Mouse (Mus musculus): ENCODE data around the gene Stat4. TPM values are rescaled to one million over a fixed set of nuclear protein-coding genes. Genes with fewer than 3 reads are reported as not detected.
"Not testable (repeated sequence)": the region's sequence is repeated elsewhere in the genome, so short reads cannot be mapped to it uniquely, and the experiment has no call there.

The Stat4 gene
- total RNA-seq, 4 experiments from 2014 or later, result 2.6 to 3.4 (median 2.9) TPM

DNA sequence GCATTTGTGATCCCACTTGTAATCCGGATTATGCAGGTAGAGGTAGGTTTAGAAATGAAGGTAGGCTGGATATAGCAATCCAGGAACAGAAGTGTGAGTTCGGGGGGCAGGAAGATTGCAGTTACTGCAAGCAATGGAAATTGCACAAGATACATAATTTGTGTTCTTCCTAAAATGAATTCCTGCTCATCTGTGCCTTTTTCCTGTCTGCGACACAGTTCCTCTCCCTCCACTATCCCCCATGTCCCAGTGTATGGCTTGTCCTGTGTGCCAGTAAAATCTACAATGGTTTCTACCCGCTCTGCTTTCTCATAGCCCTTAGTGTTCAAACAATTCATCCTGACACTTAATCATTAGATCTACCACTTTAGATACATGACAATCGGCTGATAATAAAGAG lies 41.7 kb downstream of the Stat4 start:
- DNase-seq (ENCODE audit: low spot score in 2 of 2), result no peak

DNA sequence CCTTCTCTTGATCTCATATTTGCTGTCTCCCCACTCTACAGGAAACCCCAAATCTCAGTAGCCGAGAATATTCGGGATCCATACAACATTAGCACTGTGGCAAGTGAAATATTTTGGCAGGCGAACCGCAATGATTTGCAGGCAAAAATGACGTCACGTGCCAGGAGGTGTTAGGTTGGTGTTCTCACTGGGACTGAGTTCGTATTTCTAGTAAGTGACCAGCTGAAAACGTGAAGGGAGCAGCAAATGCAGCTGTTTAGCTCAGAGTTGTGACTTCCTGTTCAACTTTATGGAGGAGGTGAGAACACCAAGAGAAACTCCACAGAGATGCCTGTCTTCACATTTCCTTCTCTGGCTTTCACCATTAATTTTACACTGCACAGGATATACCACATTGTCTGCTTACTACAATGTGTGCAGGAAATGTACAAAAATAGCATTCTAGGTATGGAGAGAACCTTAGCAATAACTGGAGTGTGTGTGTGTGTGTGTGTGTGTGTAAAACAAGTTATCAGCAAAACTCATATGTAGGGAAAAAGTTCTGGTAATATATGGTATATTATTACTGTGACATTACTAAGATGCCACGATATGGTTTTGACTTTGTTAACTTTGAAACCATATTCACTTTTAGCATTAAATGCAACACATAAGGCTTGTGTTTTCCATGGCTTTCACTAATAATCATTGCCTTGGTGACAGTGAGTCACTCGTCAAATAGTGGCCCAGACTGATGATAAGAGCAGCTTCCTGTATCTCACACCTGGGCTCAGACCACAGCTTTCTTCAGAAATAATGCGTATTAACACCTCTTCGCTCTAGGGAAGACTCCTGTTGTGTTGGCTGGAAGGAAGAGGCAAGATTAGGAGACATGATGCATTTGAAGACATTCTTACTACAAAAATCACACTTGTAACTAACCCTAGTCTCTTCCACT lies 48.1 kb downstream of the Stat4 start:
- no peak for DNase-seq (ENCODE audit: low spot score in 2 of 2)

DNA sequence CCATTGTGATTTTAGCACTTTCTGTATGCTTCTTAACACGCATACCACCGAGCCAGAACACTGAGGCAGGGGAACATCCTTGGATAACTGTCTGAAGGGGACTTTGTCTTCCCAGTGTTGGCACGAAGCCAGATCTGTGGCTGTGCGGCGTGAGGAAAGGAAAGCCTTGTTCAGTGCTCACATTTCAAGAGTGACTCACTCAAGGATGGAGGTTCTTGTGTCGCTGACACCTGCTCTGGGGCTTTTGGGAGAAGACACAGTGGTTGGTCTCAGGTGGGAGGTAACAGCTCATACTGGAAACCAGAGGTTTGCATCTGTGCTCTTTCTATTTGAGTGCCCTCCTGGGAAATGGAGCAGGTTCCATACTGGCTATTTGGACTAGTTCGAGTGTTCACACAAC lies 52.2 kb downstream of the Stat4 start:
- DNase-seq (ENCODE audit: low spot score in 2 of 2), result no peak

DNA sequence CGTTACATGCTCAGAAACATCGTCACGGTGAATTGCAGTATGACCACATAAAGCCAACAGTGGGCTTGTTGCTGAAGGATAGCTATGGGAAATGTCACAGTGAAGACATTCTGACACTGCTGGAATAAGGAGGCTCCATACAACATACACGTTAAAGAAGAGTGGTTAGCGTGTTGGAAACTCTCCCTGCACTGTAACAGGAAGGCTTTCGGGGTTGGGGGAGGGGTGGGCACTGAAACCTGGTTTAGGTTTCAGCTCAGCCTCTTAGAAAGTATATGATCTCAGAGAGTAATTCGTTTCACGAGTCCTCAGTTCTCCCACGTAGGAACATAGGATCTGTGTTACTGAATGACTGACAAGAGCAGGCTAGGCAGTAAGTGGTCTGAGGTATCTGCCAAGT lies 52.7 kb downstream of the Stat4 start:
- no peak for DNase-seq (ENCODE audit: low spot score in 2 of 2)

DNA sequence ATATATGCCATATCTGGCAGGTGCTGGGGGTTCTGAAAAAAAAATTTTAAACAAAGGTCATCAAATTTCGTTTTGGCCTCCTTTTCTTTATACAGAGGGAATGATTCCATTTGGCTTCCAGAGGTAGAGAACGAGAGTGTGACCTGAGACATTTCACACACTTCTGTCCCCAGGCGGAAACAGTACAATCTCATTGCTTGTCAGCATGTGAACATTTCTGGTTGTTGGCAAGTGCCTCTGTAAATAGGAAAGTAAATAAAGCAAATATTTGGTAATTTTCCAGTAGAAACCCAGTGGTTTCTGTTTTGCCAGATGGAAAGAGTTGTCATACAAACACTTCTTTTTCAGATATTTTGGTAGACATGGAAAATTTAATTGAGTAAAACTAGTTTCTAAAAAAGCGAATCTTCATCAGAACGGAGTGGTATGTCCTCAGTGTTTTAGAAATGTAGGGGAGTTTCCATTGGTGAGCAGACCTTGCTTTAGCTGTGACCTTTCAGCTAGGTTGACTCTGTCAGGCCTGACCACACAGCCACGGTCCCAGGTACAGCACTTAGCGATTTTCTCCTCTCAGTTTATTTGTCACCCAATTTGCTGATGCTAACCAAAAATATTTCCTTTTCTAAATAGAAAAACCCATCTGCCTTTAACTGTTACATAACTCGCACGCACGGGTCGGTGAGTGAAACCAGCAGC lies 53.6 kb downstream of the Stat4 start:
- no peak for DNase-seq (ENCODE audit: low spot score in 2 of 2)

DNA sequence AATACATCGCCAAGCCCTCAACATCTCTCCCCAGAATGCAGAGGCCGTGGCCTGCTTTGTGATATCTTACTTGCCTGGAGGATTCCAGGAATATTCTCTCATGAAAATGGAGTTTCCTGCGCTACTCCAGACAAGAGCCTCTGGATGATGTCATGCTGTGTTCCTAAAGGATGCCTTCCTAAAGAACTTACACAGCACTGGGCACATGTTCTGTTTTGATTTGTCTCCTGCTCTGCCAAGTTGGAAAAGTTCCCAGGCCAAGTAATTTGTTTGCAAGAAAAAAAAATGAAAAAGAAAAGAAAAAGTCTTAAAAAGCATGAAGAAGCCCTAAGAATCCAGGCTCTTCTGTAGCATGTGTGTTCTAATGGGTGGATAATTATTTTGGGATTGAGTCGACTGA lies 56.2 kb downstream of the Stat4 start:
- DNase-seq (ENCODE audit: low spot score in 2 of 2), result no peak

DNA sequence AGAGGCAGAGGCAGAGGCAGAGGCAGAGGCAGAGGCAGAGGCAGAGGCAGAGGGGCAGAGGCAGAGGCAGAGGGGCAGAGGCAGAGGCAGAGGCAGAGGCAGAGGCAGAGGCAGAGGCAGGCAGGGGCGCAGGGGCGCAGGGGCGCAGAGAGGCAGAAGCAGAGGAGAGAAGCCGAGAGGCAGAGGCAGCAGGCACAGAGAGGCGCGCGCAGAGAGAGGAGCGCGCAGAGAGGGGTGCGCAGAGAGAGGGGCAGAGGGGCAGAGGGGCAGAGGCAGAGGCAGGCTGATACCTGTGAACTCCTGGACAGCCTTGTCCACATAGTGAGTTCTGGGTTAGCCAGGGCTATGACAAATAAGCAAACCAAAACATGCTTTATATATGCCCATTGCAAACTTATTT lies 59.9 kb downstream of the Stat4 start:
- not testable (repeated sequence) for DNase-seq (ENCODE audit: low spot score in 2 of 2)

DNA sequence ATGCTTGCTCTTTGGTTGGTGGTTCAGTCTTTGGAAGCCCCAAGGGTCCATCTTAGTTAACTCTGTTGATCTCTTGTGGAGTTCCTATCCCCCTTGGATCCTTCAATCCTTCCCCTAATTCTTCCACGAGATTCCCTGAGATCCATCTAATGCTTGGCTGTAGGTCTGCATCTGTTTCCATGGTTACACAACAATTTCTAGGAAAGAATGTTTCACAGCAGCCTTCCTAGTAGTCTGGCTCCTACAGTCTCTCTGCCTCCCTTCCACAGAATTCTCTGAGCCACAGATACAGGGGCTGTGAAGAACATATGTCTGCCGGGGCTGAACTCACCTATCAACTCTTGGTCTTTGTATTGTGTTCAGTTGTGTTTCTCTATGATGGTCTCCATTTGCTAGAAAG lies 61.8 kb downstream of the Stat4 start:
- DNase-seq (ENCODE audit: low spot score in 2 of 2), result no peak

DNA sequence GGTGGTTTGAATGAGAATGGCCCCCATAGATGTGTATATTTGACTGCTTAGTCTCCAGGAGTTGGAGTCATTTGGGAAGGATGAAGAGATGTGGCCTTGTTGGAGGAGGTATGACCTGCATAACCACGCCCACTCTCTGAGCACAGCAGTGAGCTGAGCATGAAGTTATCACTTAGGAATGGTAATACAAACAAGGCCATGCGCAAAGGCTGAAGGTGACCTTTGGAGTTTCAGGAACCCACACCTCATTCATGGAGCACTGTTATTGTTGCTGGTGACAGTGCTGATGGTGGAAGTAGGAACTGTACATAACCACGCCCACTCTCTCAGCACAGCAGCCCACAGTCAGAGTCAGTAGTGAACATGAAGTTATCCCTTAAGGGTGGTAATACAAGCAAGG lies 62.9 kb downstream of the Stat4 start:
- no peak for DNase-seq (ENCODE audit: low spot score in 2 of 2)

DNA sequence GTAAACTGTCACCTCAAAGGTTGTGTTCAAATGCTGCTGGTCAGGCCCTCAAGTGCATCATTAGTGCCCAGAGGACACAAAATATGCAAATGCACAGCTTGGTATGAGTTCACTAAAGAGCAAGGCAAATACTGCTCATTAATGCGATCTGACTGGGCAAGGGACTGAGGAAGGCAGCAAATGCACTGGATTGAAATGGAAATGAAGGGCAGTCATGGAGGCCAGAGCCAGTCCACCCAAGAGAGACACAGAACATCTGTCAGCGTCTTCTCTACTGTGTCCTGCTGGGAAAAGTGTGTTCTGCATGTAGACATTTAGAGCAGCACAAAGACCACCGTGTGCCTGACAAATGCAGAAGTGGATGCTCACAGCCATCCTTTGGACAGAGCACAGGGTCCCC lies 64.6 kb downstream of the Stat4 start:
- no peak for DNase-seq (ENCODE audit: low spot score in 2 of 2)

DNA sequence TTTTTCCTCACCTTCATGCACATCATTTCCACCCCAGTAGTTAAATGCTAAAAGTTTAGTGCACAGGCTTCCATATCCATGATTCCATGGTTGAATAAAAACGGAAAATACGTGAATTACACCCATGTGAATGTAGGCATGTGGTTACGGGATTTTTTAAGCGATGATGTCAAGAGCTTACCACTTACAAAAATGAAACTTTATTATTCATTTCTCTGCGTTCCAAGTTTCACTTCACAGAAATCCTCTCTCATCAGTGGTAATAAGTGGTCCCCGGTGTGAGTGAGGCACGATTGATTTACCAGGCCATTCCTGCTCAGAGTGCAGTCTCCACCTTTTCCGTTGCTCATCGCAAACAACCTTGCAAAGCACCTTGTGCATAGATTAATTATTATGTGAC lies 66.0 kb downstream of the Stat4 start:
- DNase-seq (ENCODE audit: low spot score in 2 of 2), result no peak

DNA sequence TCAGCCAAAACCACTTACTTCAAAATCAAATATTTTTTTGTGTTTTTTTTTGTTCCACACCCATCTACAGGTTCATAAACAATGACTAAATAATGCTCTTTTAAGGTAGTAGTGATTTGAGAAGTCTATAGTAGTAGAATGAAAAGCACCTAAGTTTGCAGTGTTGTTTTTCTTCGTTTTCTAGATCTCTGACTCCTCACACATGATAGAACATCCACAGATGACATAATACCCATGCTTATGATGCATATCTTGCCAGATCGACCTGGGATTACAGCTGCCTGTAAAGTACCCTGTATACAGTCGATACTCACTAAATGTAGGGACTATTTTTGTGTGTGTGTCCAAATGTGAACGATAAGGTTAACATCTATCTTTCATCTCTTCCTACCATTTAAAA lies 69.0 kb downstream of the Stat4 start:
- DNase-seq (ENCODE audit: low spot score in 2 of 2), result no peak

DNA sequence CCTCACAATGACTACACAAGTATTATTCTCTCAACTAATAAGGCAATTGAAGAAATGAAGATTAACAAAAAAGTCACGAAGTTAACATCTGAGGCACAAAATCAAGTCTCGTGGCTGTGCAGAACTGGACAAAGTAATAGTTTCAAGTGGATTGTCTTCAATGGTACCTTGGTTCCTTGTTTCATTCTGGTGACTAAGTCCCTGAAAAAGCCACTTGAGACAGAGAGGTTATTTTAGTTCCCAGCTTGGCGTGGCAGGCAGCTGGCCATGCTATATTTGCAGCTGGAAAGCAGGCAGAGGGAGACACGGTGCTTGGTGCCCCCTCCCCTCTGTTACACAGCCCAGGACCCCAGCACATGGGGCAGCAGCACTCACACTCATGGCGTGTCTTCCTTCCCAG lies 70.2 kb downstream of the Stat4 start:
- no peak for DNase-seq (ENCODE audit: low spot score in 2 of 2)

DNA sequence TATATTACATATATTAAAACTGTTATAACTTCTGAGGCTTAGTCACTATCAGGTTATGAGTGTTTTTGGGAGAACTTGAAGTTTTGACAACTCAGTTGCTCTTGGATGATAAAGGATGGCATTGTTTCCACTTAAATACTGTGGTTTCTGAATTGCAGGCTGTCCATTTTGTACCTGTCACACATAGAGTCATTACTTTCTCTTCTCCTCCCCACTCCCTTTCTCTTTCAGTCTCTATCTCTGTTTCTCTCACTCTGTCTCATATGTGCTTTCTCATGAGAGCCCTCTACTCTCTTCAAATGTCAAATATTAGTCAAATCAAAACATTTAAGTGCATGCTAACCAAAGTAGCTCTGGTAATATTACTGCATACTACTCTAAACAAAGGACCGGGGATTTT lies 79.3 kb downstream of the Stat4 start:
- DNase-seq (ENCODE audit: low spot score in 2 of 2), result no peak

DNA sequence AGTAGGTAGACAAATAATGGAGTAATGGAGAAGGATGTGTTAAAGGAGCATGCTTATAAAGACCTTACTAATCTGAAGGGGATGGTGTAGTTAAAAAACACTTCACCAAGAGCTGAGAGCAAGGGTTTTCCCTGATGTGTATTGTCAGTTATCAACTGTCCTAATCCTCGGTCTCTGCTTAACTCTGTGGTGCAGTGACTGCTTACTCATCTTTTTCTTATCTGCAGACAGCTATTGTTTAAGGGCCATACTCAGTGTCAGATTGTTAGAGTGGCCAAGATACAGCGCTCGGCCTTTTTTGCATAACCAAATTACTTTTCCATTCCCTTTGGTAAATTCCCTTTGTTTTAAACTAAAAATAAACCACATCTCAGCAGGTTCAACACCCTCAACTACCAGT lies 79.7 kb downstream of the Stat4 start:
- DNase-seq (ENCODE audit: low spot score in 2 of 2), result no peak

DNA sequence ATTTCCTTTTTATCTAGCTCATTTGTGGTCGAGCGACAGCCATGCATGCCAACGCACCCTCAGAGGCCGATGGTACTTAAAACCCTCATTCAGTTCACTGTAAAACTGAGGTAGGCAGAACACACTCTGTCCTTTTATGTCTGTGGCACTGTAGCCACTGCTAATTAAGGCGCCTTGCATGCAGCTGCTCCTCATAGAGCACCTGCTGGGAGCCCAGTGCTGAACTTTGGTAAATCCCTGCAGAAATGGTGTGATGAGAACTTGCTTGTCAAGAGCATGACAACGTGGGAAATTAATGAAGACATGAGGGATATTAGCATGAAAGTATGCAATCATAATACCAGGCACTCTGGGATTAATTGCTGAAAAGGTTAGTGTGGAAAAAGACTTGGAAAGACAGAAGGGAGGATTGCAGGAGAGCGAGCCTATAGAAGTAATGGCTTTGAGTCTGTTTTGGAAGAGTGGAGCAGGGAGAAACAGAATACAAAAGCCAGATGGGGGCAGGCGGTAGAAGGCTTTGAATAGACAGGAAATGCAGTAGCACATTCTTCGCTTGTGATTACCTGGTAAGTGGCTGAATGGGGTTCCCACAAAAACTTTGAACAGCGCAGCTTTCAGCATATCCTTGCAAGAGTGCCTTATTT lies 92.9 kb downstream of the Stat4 start:
- DNase-seq (ENCODE audit: low spot score in 2 of 2), result no peak

DNA sequence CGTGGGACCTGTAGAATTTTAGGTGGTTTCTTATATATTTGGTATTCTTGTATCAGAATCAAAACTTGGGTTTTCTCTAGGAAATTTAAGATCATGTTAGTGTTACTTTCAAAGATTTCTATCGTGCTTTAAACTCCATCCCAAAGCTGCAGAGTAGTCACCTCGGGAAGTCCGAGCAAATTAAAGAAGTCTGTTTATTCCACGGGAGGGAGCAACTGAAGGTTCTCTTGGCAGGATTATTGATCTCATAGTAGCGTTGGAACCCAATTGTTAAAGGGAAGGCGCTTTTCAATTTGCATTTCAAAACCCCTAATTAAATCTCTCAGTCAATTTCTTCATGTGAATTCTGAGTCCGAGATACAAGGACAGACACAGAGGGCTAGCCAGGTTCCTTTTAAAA lies 93.4 kb downstream of the Stat4 start:
- no peak for DNase-seq (ENCODE audit: low spot score in 2 of 2)

DNA sequence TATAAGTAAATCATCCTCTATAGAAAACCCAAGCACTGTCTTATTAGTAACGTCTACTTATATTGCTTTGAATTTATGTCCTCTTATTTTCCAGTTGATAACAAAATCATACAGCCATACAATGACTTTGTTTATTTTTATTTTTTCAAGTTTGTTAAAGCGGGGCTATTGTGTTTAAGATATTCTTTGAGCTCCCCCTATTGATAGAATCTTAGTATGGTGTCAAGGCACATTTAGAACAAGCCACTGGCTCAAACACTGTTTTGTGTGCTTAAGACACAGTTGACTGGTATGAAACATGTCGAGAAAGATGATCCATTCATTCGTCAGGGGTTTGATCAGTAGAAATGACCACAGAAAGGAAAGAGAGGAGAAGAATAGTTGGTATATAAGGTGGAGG lies 99.3 kb downstream of the Stat4 start:
- no peak for DNase-seq (ENCODE audit: low spot score in 2 of 2)

DNA sequence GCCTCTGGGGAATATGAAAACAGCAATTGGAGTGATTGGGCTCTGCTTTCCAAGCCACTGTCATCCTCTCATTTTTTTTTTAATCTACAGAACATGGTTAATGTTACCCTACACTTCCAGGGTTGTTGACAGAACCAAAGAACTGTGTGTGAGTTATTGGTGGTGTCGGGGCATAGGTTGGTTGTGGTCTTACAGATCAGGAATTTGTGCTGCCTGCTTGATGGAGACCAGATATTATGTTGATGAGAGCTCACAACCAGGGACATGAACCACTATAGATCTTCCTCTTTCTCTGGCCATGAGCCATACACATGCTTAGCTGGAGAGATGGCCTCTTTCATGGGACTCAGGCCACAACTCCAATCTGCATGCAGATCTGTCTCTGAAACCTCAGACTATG lies 100.2 kb downstream of the Stat4 start:
- no peak for DNase-seq (ENCODE audit: low spot score in 2 of 2)

DNA sequence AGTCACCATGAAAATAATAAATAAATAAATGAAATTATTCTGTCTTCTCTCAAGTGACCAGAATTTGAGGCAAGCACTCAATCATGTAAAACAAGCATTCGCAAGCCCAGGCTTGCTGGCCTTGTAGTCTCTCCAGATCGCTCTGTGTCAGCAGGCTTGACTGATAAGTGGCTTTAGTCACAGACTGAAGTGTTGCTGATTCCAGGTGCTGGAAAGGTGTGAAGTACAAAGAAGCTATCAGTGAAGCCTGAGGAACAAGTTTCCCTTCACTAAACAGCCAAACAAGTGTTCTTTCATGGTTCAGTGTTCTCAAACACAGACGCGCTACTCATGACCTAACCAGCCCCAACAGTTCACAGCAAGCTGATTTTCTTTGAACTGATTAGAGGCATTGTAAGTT lies 101.7 kb downstream of the Stat4 start:
- DNase-seq (ENCODE audit: low spot score in 2 of 2), result no peak

DNA sequence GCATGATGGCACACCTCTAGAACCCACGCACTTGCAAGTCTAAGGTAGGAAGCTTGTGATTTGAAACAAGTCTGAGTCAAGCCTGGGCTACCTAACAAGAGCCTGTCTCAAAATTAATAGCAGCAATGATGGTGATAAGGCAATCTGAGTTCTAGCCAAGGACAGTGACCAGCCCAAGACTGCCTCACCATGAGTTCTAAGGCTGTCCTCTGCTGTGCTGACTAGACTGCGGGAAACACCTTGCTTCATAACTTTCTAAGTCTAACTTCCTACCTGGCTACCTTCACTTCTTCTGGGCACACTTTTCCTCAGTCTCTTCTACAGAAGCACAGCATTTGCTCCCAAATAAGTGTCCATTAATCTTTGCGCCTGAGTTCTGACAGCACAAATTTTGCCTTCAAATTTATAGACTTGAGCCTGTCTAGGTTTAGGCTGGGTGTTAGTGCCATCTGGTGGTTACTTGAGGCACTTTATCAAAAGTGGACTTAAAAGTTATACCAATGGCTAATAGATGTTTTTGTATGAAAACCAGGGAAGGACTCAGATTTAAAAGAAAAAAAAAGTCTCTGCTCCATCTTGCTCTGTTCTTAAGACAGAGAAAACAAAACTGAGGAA lies 111.8 kb downstream of the Stat4 start:
- DNase-seq (ENCODE audit: low spot score in 2 of 2), result no peak

DNA sequence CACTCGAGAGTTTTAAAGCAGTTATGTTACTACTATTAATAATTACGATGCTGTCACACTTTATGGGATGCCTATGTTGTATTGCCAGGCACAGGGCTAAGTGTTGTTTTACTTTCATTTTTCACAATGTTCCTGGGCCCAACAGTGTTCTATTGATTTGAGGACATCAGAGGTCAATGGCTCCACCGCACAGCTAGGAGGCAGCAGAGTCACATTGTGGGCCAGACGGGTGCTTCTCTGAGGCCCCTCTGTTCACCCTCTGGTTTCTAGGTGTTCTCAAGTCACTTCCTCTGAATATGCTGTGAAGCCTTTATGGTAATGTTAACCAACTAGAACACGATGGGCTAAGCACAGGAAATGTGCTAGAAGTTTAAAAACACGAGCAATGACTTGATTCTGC lies 113.5 kb downstream of the Stat4 start:
- DNase-seq (ENCODE audit: low spot score in 2 of 2), result no peak
